Mouse (Mus musculus): ENCODE data around the gene 1700015G11Rik. TPM values are rescaled to one million over a fixed set of nuclear protein-coding genes. Genes with fewer than 3 reads are reported as not detected.

The 1700015G11Rik gene
- polyA plus RNA-seq, 1 experiment from 2014 or later: not detected

Other genes with a start within 250 kb of the 1700015G11Rik start
- 14.9 and 17.2 TPM in 2 replicates for gene Gas2, start 153.7 kb downstream of the 1700015G11Rik start, polyA plus RNA-seq (2014; fragmentation: Nextera tagmentation; extraction: Ambion mirVana)
- gene Fancf, start 153.5 kb downstream of the 1700015G11Rik start, polyA plus RNA-seq (2014; fragmentation: Nextera tagmentation; extraction: Ambion mirVana): 6.4 and 7.3 TPM in 2 replicates
- 26.9 and 27.8 TPM in 2 replicates for gene Svip, start 9.7 kb downstream of the 1700015G11Rik start, polyA plus RNA-seq (2014; fragmentation: Nextera tagmentation; extraction: Ambion mirVana)